Mouse (Mus musculus) myocyte (in vitro differentiated cells): ENCODE results near the gene Clec1b. TPM values are rescaled to one million over a fixed set of nuclear protein-coding genes. Genes with fewer than 3 reads are reported as not detected.

Source experiments
- H3K27me3 ChIP-seq: one replicate; pipeline ENCODE4 v1.6.1; 2011; ENCODE audit not compliant: control insufficient read depth, insufficient read depth, insufficient read length
- H3K36me3 ChIP-seq: one replicate; pipeline ENCODE4 v1.6.1; 2011; ENCODE audit not compliant: control insufficient read depth, insufficient read depth
- H3K4me2 ChIP-seq: one replicate; pipeline ENCODE4 v1.6.1; 2011; ENCODE audit warnings: low read depth, control low read depth
- H3K4me3 ChIP-seq: one replicate; pipeline ENCODE4 v1.5.1; 2011; ENCODE audit warnings: mild to moderate bottlenecking, control low read depth, moderate library complexity
- H3K79me2 ChIP-seq: one replicate; pipeline ENCODE4 v1.6.1; 2011; ENCODE audit not compliant: control insufficient read depth, insufficient read depth
- H3ac ChIP-seq: one replicate; pipeline ENCODE4 v1.6.1; 2011; ENCODE audit not compliant: control insufficient read depth, insufficient read length
- CEBPB ChIP-seq: IDR thresholded peaks from 2 replicates; pipeline ENCODE4 v1.6.1; 2011; ENCODE audit warnings: mild to moderate bottlenecking, moderate library complexity; ENCODE audit not compliant: poor library complexity, insufficient read depth, severe bottlenecking
- E2F4 ChIP-seq: IDR thresholded peaks from one replicate; pipeline ENCODE4 v1.6.1; 2011; ENCODE audit warnings: mild to moderate bottlenecking, control low read depth, moderate library complexity; ENCODE audit not compliant: insufficient read depth
- MAX ChIP-seq: IDR thresholded peaks from one replicate; pipeline ENCODE4 v1.6.1; 2011; ENCODE audit warnings: low read depth, mild to moderate bottlenecking, control low read depth
- MYOD1 ChIP-seq, 3 experiments: IDR thresholded peaks; one replicate each; pipeline ENCODE4 v1.6.1; 2011; ENCODE audit warnings: control low read depth in 2 of 3, low read depth in 2 of 3, mild to moderate bottlenecking in 2 of 3, moderate library complexity in 1 of 3; ENCODE audit not compliant: insufficient read length in 2 of 3, control insufficient read depth in 1 of 3
- MYOG ChIP-seq, 3 experiments: IDR thresholded peaks; one replicate each; pipeline ENCODE4 v1.6.1; 2011; ENCODE audit warnings: control low read depth in 2 of 3, low read depth in 2 of 3, mild to moderate bottlenecking in 2 of 3; ENCODE audit not compliant: insufficient read length in 2 of 3, control insufficient read depth in 1 of 3, insufficient read depth in 1 of 3
- POLR2A ChIP-seq: IDR thresholded peaks from one replicate; pipeline ENCODE4 v1.6.1; 2011; ENCODE audit warnings: low read depth, mild to moderate bottlenecking, control low read depth, moderate library complexity; ENCODE audit not compliant: insufficient read length
- POLR2AphosphoS2 ChIP-seq: IDR thresholded peaks from one replicate; pipeline ENCODE4 v1.6.1; 2011; ENCODE audit warnings: low read depth, control low read depth; ENCODE audit not compliant: insufficient read length
- REST ChIP-seq: IDR thresholded peaks from one replicate; pipeline ENCODE4 v1.6.1; 2011; ENCODE audit warnings: mild to moderate bottlenecking, control low read depth, moderate library complexity; ENCODE audit not compliant: insufficient read depth, insufficient read length
- SRF ChIP-seq: IDR thresholded peaks from one replicate; pipeline ENCODE4 v1.6.1; 2011; ENCODE audit warnings: low read depth; ENCODE audit not compliant: control insufficient read depth, insufficient read length
- TCF12 ChIP-seq: IDR thresholded peaks from one replicate; pipeline ENCODE4 v1.6.1; 2011; ENCODE audit warnings: mild to moderate bottlenecking, control low read depth; ENCODE audit not compliant: poor library complexity, insufficient read depth, severe bottlenecking
- TCF3 ChIP-seq: IDR thresholded peaks from one replicate; pipeline ENCODE4 v1.6.1; 2011; ENCODE audit warnings: low read depth, control low read depth; ENCODE audit not compliant: insufficient read length
- USF1 ChIP-seq: IDR thresholded peaks from one replicate; pipeline ENCODE4 v1.6.1; 2011; ENCODE audit warnings: low read depth, mild to moderate bottlenecking, control low read depth, moderate library complexity
- polyA plus RNA-seq: library from polyadenylated mRNA; unstranded; fragments of >200 nt; fragmentation: generic; extraction: Trizol; gene quantifications from one replicate; pipeline ENCODE4 v1.2.1, GENCODE M21; 2012; ENCODE audit warnings: missing spikeins

Clec1b gene
- polyA plus RNA-seq, 1 experiment: not detected

DNA sequence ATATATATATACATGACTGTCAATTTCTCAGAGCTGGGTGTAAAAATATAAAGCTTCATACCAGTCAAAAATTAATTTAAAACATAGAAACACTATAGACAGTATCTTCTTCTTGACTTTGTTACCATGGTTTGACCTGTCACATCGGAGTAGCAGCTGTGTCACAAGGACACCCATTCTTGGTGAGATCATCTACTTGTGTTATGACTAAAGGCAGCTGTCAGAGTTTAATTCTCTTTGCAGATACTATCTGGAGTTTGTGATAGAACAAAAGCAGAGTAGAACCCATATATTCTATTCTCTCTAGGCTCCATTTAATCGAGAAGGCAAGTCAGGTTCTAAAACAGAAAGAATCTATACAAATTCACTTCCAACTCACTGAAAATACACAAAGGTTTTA is 40.9 kb downstream of the Clec1b start:
- no peaks in the 10 kb centered on the region for H3K36me3 ChIP-seq
- H3K79me2 ChIP-seq: no peaks in the 10 kb centered on the region
- H3K4me3 ChIP-seq: no peak overlapping the region
- no peaks in the 10 kb centered on the region for H3K27me3 ChIP-seq
- no peak overlapping the region for H3ac ChIP-seq
- TF ChIP-seq MAX (no peak), MYOD1 (IDR thresholded peaks at IDR 0.05; ENCODE audit: control insufficient read depth in 1 of 3, insufficient read length in 2 of 3, low read depth in 2 of 3) (peak in 1 of 3 experiments; percentile 13)
- no peak overlapping the region for H3K4me2 ChIP-seq

GRCm38 (mm10) chr6:129449743-129450142 is 52.6 kb downstream of the Clec1b start:
- Histone ChIP-seq H3K36me3 (no peaks in the 10 kb centered on the region), H3K79me2 (no peaks in the 10 kb centered on the region), H3K4me3 (no peak overlapping the region), H3K4me2 (no peak overlapping the region), H3K27me3 (no peaks in the 10 kb centered on the region), H3ac (no peak overlapping the region)
- no peak for TF ChIP-seq TCF3
- TF ChIP-seq MAX: no peak
- no peak for TF ChIP-seq REST
- TF ChIP-seq MYOD1 (IDR thresholded peaks at IDR 0.05; ENCODE audit: control insufficient read depth in 1 of 3, insufficient read length in 2 of 3, low read depth in 2 of 3): no peak
- no peak for TF ChIP-seq MYOG (IDR thresholded peaks at IDR 0.05; ENCODE audit: control insufficient read depth in 1 of 3, insufficient read depth in 1 of 3, insufficient read length in 2 of 3, low read depth in 2 of 3)
- no peak for TF ChIP-seq POLR2AphosphoS2
- no peak for TF ChIP-seq SRF
- no peak for TF ChIP-seq E2F4
- TF ChIP-seq TCF12: no peak
- TF ChIP-seq CEBPB: no peak
- TF ChIP-seq USF1: no peak
- no peak for TF ChIP-seq POLR2A

GRCm38 (mm10) chr6:129451411-129452039 is 54.4 kb downstream of the Clec1b start, which contains the start of gene Clec1a:
TSS of gene Clec1a (minus strand) at chr6:129452000.
- TF ChIP-seq POLR2A: no peak
- TF ChIP-seq MYOD1 (IDR thresholded peaks at IDR 0.05; ENCODE audit: control insufficient read depth in 1 of 3, insufficient read length in 2 of 3, low read depth in 2 of 3): no peak
- no peak for TF ChIP-seq SRF
- no peak for TF ChIP-seq TCF3
- TF ChIP-seq MYOG (IDR thresholded peaks at IDR 0.05; ENCODE audit: control insufficient read depth in 1 of 3, insufficient read depth in 1 of 3, insufficient read length in 2 of 3, low read depth in 2 of 3): no peak
- no peak for TF ChIP-seq REST
- Histone ChIP-seq H3K36me3 (no peaks in the 10 kb centered on the region), H3K4me3 (no peak within 1 kb of the TSS), H3K4me2 (peak within 1 kb of the TSS; percentile 81), H3ac (no peak within 1 kb of the TSS), H3K79me2 (no peaks in the 10 kb centered on the region), H3K27me3 (no peaks in the 10 kb centered on the region)

Other genes starting within 250 kb of the Clec1b start
- 19.7 TPM for gene Clec2d, start 216.7 kb upstream of the Clec1b start, polyA plus RNA-seq
- 0.23 TPM for gene Cd69, start 121.9 kb upstream of the Clec1b start, polyA plus RNA-seq
- gene 4922502D21Rik, start 65.5 kb upstream of the Clec1b start, polyA plus RNA-seq: not detected
- not detected for gene Clec12a, start 54.6 kb upstream of the Clec1b start, polyA plus RNA-seq
- gene Clec12b, start 11.4 kb upstream of the Clec1b start, polyA plus RNA-seq: not detected
- gene Clec9a, start 11.6 kb downstream of the Clec1b start, polyA plus RNA-seq: not detected
- gene Clec1a, start 54.7 kb downstream of the Clec1b start, polyA plus RNA-seq: 0.13 TPM
- 0.11 TPM for gene Olr1, start 109.9 kb downstream of the Clec1b start, polyA plus RNA-seq
- not detected for gene Tmem52b, start 115.3 kb downstream of the Clec1b start, polyA plus RNA-seq
- gene Gabarapl1, start 135.9 kb downstream of the Clec1b start, polyA plus RNA-seq: 53.6 TPM
- gene Klre1, start 180.6 kb downstream of the Clec1b start, polyA plus RNA-seq: not detected
- gene Klrd1, start 194.5 kb downstream of the Clec1b start, polyA plus RNA-seq: not detected
- gene Klrk1, start 226.6 kb downstream of the Clec1b start, polyA plus RNA-seq: not detected
- gene Klrc3, start 246.0 kb downstream of the Clec1b start, polyA plus RNA-seq: not detected